ENCODE assay signal across 12 mouse cellular contexts in genomic region chr2:34105271-34106051, GRCm38 (mm10).
DNase-seq lines count a peak whose midpoint lies in the region; ATAC-seq and TF ChIP-seq lines count a peak whose summit lies in the region.
"Had no signal": no experiment of that assay in that cellular context is flagged by ENCODE, and none has a peak within 500 bp of the region (broad histone marks: within the 10 kb centered on the region; RNA-seq: fewer than 3 reads in every experiment).

No protein-coding gene starts in this region.

- H3K4me1 ChIP-seq in cerebellum, adult 2 months (ENCODE audit: control insufficient read depth, insufficient read depth, low read length): no peaks in the 10 kb centered on the region; the same call in 1 of the 2 replicates
- H3K4me1 ChIP-seq in forebrain, embryonic 11.5 days (replicated peaks; ENCODE audit: control insufficient read depth, insufficient read depth, low read length): peaks cover 12% of the 10 kb centered on the region; the same call in 1 of the 2 replicates
- peaks cover 27% of the 10 kb centered on the region for H3K4me1 ChIP-seq in hindbrain, embryonic 16.5 days (ENCODE audit: control insufficient read depth, insufficient read depth, low read depth, low read length)
- H3K4me1 ChIP-seq in midbrain, embryonic 15.5 days: peaks cover 38% of the 10 kb centered on the region
- H3K4me1 ChIP-seq: liver, embryonic 12.5 days had no signal

- no peaks in the 10 kb centered on the region for H3K27me3 ChIP-seq in cerebellum, adult 2 months (ENCODE audit: control insufficient read depth, insufficient read depth, low read length)
- peaks cover 9% of the 10 kb centered on the region for H3K27me3 ChIP-seq in forebrain, embryonic 11.5 days (ENCODE audit: control insufficient read depth, insufficient read depth, low read length)
- H3K27me3 ChIP-seq in hindbrain, embryonic 16.5 days (replicated peaks; ENCODE audit: control insufficient read depth, insufficient read depth, low read length): no peaks in the 10 kb centered on the region
- H3K27me3 ChIP-seq in midbrain, embryonic 15.5 days (replicated peaks): no peaks in the 10 kb centered on the region
- H3K27me3 ChIP-seq: liver, embryonic 12.5 days had no signal

- no peak overlapping the region for H3K27ac ChIP-seq in cerebellum, adult 2 months (ENCODE audit: insufficient read depth, low read length)
- peak overlapping the region; percentile 48; the same call in 1 of the 2 replicates for H3K27ac ChIP-seq in forebrain, embryonic 11.5 days (ENCODE audit: low read depth, low read length)
- H3K27ac ChIP-seq in hindbrain, embryonic 16.5 days (ENCODE audit: low read depth, low read length): peak overlapping the region; percentile 84
- H3K27ac ChIP-seq in midbrain, embryonic 15.5 days: peak overlapping the region; percentile 87
- H3K27ac ChIP-seq: liver, embryonic 12.5 days had no signal

- DNase-seq in cerebellum, adult 11-12 months: peak; percentile 6
- DNase-seq in cerebellum, adult 2 months: no peak
- no peak for DNase-seq in forebrain, embryonic 11.5 days (ENCODE audit: low spot score)
- no peak for DNase-seq in heart, adult 9 months (ENCODE audit: low spot score in 2 of 2)
- DNase-seq in layer of hippocampus, postnatal 10 days (ENCODE audit: low spot score in 2 of 2): no peak
- DNase-seq in left cerebral cortex, postnatal 14 days (ENCODE audit: low spot score in 2 of 2): no peak
- DNase-seq: heart, postnatal 36 days; kidney, postnatal 4 days had no signal

- no peak overlapping the region for H3K4me2 ChIP-seq in forebrain, embryonic 11.5 days (ENCODE audit: low read depth, low read length, severe bottlenecking)
- H3K4me2 ChIP-seq in hindbrain, embryonic 16.5 days (ENCODE audit: low read length): peak overlapping the region; percentile 58
- H3K4me2 ChIP-seq in midbrain, embryonic 15.5 days: peak overlapping the region; percentile 45; the same call in 1 of the 2 replicates
- H3K4me2 ChIP-seq: liver, embryonic 12.5 days had no signal

- H3K9ac ChIP-seq in forebrain, embryonic 11.5 days (ENCODE audit: low read length): no peak overlapping the region
- H3K9ac ChIP-seq in hindbrain, embryonic 16.5 days (ENCODE audit: low read depth, low read length): peak overlapping the region; percentile 55
- H3K9ac ChIP-seq in midbrain, embryonic 15.5 days: no peak overlapping the region
- H3K9ac ChIP-seq: liver, embryonic 12.5 days had no signal

- ATAC-seq in forebrain, embryonic 11.5 days (replicated peaks; ENCODE audit: low FRiP score): 0 out of 2 replicates have a peak, but pooled peaks have one; percentile 22
- ATAC-seq in hindbrain, embryonic 16.5 days: 0 out of 2 replicates have a peak, but pooled peaks have one; percentile 3
- no peak for ATAC-seq in midbrain, embryonic 15.5 days (replicated peaks)
- ATAC-seq: liver, embryonic 12.5 days had no signal

- TF ChIP-seq POLR2A in cerebellum, adult 2 months (IDR thresholded peaks at IDR 0.05; ENCODE audit: borderline replicate concordance, insufficient read depth, low read length): no peak

- H3K36me3 ChIP-seq in forebrain, embryonic 11.5 days (ENCODE audit: control insufficient read depth, insufficient read depth, low read length): no peaks in the 10 kb centered on the region
- H3K36me3 ChIP-seq in hindbrain, embryonic 16.5 days (ENCODE audit: control insufficient read depth, insufficient read depth, low read length): no peaks in the 10 kb centered on the region
- no peaks in the 10 kb centered on the region for H3K36me3 ChIP-seq in midbrain, embryonic 15.5 days (replicated peaks)
- H3K36me3 ChIP-seq: liver, embryonic 12.5 days had no signal

- no peak for TF ChIP-seq CTCF in cerebellum, adult 2 months (IDR thresholded peaks at IDR 0.05; ENCODE audit: borderline replicate concordance, insufficient read depth, low read depth, low read length)

- 76% methylated on average over 13 of the region's 13 CpGs for WGBS in cerebellum, adult 2 months
- 54% methylated on average over 13 of the region's 13 CpGs for WGBS in forebrain, embryonic 11.5 days
- WGBS in hindbrain, embryonic 16.5 days: 38% methylated on average over 13 of the region's 13 CpGs
- 50% methylated on average over 13 of the region's 13 CpGs for WGBS in midbrain, embryonic 15.5 days

- H3K9me3 ChIP-seq in forebrain, embryonic 11.5 days (ENCODE audit: control insufficient read depth, low read length): no peaks in the 10 kb centered on the region
- no peaks in the 10 kb centered on the region for H3K9me3 ChIP-seq in hindbrain, embryonic 16.5 days (ENCODE audit: control insufficient read depth, low read length)
- no peaks in the 10 kb centered on the region for H3K9me3 ChIP-seq in midbrain, embryonic 15.5 days
- H3K9me3 ChIP-seq: liver, embryonic 12.5 days had no signal

- intact Hi-C loops in left cerebral cortex, postnatal 14 days (cut with DNase I): no loop called here

- no peak overlapping the region for H3K4me3 ChIP-seq in cerebellum, adult 2 months (replicated peaks; ENCODE audit: insufficient read depth, low read depth, low read length)
- H3K4me3 ChIP-seq in forebrain, embryonic 11.5 days (ENCODE audit: low read depth, low read length): no peak overlapping the region
- no peak overlapping the region for H3K4me3 ChIP-seq in hindbrain, embryonic 16.5 days (ENCODE audit: low read length)
- no peak overlapping the region for H3K4me3 ChIP-seq in midbrain, embryonic 15.5 days
- H3K4me3 ChIP-seq: erythroblast, embryonic 14.5 days; liver, embryonic 12.5 days had no signal
